Mouse (Mus musculus) effector memory CD4-positive, alpha-beta T cell, adult 5 months (primary cell): ENCODE measurements around the gene Slc38a11. TPM values are rescaled to one million over a fixed set of nuclear protein-coding genes. Genes with fewer than 3 reads are reported as not detected.

Source experiments
- polyA plus RNA-seq: library from polyadenylated mRNA; unstranded; fragments of 100-300 nt; shearing (Covaris generic); gene quantifications from one replicate; pipeline ENCODE4 v1.2.1, GENCODE M21; 2017

The Slc38a11 gene
- polyA plus RNA-seq: 0.26 TPM

DNA sequence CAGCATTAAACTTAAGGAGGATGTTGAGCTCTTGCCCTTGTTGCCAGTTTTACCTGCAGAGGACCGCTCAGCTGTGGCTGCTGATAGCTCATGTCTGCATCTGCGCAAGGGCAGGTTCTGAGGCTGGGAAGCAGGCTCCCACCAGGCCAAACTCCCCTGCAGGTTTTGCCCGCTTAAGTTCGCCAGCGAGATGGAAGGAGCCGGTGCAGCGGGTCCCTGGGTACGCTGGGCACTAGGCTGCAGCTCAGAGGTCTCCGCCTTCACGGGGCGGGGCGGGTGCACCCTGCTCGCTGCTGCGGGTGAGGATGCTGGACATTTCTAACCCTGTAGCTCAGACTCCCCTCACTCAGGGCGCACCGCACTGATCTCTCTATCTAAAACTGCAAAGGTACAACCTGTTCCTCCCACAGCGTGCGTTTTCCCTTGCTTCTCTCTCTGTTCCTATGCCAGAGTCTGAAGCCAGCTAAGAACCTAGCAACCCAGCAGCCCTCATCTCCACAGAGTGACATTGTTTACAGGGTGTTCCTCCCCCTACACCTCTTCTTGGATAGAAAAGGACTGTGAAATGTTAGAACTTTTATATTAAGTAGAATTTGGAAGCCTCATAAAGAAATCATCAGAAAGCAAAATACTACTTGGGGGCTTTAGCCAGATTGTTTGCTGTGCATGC, at the start of gene Slc38a11:
Gene Slc38a11, minus strand, starts transcription at position 207 of the 670 bp plus-strand sequence.

Other genes starting within 250 kb of the Slc38a11 start
- gene Cobll1, start 124.6 kb downstream of the Slc38a11 start, polyA plus RNA-seq: 18.1 TPM
- gene Scn3a, start 203.6 kb upstream of the Slc38a11 start, polyA plus RNA-seq: 0.09 TPM